Mouse (Mus musculus) embryonic facial prominence, embryonic 15.5 days (tissue): ENCODE measurements around the gene Ascl2. TPM values are rescaled to one million over a fixed set of nuclear protein-coding genes. Genes with fewer than 3 reads are reported as not detected.
A peak's percentile ranks its signal among the peaks of the same experiment; 100 is the strongest.

Source experiments
- ATAC-seq: fragments of 200-750 bp; cut with Nextera tagmentation; 2 replicates; pipeline ENCODE4 v1.8.0; 2017; ENCODE audit warnings: low read depth, moderate TSS enrichment; ENCODE audit not compliant: insufficient number of reproducible peaks, low FRiP score, low TSS enrichment
- H3K27ac ChIP-seq: fragments of 300-500 bp; sonication (generic); replicated peaks from 2 replicates; pipeline ENCODE4 v1.5.1; 2015; ENCODE audit warnings: mild to moderate bottlenecking, inconsistent platforms
- H3K27me3 ChIP-seq: fragments of 300-500 bp; sonication (generic); 2 replicates; pipeline ENCODE4 v1.6.1; 2015; ENCODE audit warnings: inconsistent platforms
- H3K36me3 ChIP-seq: fragments of 300-500 bp; sonication (generic); 2 replicates; pipeline ENCODE4 v1.6.1; 2015; ENCODE audit warnings: mild to moderate bottlenecking, inconsistent platforms
- H3K4me1 ChIP-seq: fragments of 300-500 bp; sonication (generic); 2 replicates; pipeline ENCODE4 v1.6.1; 2015; ENCODE audit warnings: inconsistent platforms
- H3K4me2 ChIP-seq: fragments of 300-500 bp; sonication (generic); replicated peaks from 2 replicates; pipeline ENCODE4 v1.6.1; 2015; ENCODE audit warnings: mild to moderate bottlenecking, inconsistent platforms
- H3K4me3 ChIP-seq: fragments of 300-500 bp; sonication (generic); replicated peaks from 2 replicates; pipeline ENCODE4 v1.5.1; 2015; ENCODE audit warnings: mild to moderate bottlenecking, inconsistent platforms
- H3K9ac ChIP-seq: fragments of 300-500 bp; sonication (generic); 2 replicates; pipeline ENCODE4 v1.6.1; 2015; ENCODE audit warnings: inconsistent platforms
- H3K9me3 ChIP-seq: fragments of 300-500 bp; sonication (generic); replicated peaks from 2 replicates; pipeline ENCODE4 v1.6.1; 2016; ENCODE audit warnings: inconsistent platforms
- WGBS: fragments of 180-500 bp; shearing (Covaris S2); methylation state at CpG from one replicate; pipeline ENCODE4 v1.1.7; 2015; 5-methylcytosine and 5-hydroxymethylcytosine counted together
- polyA plus RNA-seq: library from polyadenylated mRNA; unstranded; fragments of >200 nt; fragmentation: Nextera tagmentation; extraction: Ambion mirVana; gene quantifications from 2 replicates; pipeline ENCODE4 v1.2.1, GENCODE M21; 2015

Gene Ascl2
- polyA plus RNA-seq, 1 experiment from 2014 or later, result 2.1 TPM

DNA sequence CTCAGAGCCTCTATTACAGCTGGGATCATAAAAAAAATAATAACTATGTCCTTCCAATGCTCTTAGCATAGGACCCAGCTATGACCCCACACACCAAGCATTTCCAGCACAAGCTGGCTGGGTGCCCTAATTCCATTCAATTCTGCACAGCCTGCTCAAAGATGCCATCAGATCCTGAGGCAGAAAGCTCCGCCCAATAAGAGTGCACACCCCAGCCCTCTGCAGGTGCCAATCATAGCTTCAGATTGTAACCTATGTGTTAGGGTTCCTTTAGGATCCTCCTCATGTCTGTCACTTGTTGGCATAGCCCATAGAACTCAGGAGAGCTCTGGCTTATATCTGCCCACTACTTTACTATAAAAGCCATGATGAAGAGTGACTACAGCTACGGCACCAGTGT lies 27.9 kb upstream of the Ascl2 start:
- WGBS, result 65% methylated on average over 2 of the region's 2 CpGs
- Histone ChIP-seq H3K4me1 (0 out of 2 replicates have a peak, but pooled peaks cover 2% of the 10 kb centered on the region), H3K9ac (no peak overlapping the region), H3K27ac (no peak overlapping the region), H3K27me3 (no peaks in the 10 kb centered on the region), H3K4me2 (no peak overlapping the region), H3K9me3 (no peaks in the 10 kb centered on the region), H3K36me3 (no peaks in the 10 kb centered on the region), H3K4me3 (no peak overlapping the region)
- ATAC-seq, result no peak

DNA sequence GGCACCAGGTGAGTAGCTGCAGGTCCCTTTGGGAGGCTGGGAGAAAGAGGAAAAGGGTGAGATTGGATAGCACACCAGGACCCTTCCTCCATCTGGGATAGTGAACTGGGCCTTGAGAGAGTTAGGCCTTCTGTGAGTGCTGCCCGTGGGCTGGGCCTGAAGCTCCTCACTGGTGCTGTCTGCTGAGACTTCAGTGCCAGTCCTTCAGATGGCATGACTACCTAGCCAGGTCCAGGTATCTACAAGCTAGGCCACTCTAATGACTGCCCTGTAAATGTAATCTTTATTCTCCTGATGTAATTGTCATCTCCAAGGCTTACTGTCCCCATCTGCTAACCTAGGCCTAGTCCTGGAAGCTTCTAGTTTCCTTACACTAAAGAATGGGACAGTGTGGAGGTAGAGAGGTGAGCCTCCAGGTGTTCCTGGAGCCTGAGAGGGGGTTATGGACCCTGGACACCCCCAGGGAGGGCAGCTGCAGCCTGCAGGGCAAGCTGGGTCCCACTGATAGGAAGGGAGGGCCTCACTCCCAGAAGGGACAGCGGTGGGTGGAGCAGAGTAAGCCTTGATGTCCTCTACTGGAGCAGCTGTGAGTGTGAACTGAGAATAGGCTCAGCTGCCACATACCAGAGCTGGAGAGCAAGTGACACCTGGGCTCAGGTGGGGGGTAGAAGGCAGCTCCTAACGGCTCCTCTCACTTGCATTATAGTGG lies 26.7 kb upstream of the Ascl2 start:
- no peak overlapping the region for H3K4me2 ChIP-seq
- no peak overlapping the region for H3K27ac ChIP-seq
- H3K9ac ChIP-seq, result no peak overlapping the region
- no peak for ATAC-seq
- 0 out of 2 replicates have a peak, but pooled peaks cover 2% of the 10 kb centered on the region for H3K4me1 ChIP-seq
- H3K4me3 ChIP-seq, result no peak overlapping the region
- 76% methylated on average over 3 of the region's 3 CpGs for WGBS
- H3K36me3 ChIP-seq, result no peaks in the 10 kb centered on the region
- H3K9me3 ChIP-seq, result no peaks in the 10 kb centered on the region
- H3K27me3 ChIP-seq, result no peaks in the 10 kb centered on the region

DNA sequence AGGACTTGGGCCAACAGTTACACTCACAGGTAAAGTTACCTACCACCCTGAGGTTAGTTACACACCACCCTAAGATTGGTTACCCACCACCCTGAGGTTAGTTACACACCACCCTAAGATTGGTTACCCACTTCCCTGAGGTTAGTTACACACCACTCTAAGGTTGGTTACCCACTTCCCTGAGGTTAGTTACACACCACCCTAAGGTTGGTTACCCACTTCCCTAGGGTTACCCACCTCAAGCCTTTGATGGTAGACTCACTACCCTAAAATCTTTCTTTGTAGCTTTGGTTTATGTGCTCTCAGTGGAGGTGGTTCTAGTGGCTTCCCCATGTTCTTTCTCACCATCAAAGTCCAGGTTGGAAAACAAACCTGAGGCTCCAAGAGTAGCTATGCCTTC lies 25.9 kb upstream of the Ascl2 start:
- Histone ChIP-seq H3K9me3 (no peaks in the 10 kb centered on the region), H3K36me3 (no peaks in the 10 kb centered on the region), H3K4me1 (0 out of 2 replicates have a peak, but pooled peaks cover 2% of the 10 kb centered on the region), H3K27ac (no peak overlapping the region), H3K27me3 (no peaks in the 10 kb centered on the region), H3K4me3 (no peak overlapping the region), H3K9ac (no peak overlapping the region), H3K4me2 (no peak overlapping the region)
- ATAC-seq, result no peak

DNA sequence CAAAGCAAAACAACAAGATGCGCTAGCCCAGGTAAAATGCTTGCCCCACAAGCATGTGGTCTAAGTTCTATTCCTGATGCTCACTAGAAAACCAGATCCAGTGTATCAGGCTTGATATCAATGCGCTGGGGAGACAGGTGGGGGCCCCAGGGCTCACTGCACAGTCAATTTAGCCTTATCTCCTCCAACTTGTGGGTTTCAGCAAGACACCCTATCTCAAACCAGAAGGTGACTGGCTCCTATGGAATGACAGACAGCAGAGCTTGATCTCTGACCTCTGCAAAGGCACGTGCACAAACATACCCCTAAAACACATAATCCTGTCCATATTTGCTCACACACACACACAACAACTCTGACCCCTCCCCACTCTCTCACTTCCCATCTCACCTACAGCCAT lies 18.7 kb upstream of the Ascl2 start:
- no peak overlapping the region for H3K27ac ChIP-seq
- H3K27me3 ChIP-seq, result no peaks in the 10 kb centered on the region
- no peak overlapping the region for H3K9ac ChIP-seq
- no peaks in the 10 kb centered on the region for H3K9me3 ChIP-seq
- H3K4me3 ChIP-seq, result no peak overlapping the region
- no peak overlapping the region for H3K4me2 ChIP-seq
- no peak for ATAC-seq
- 79% methylated on average over 3 of the region's 3 CpGs for WGBS
- no peaks in the 10 kb centered on the region for H3K36me3 ChIP-seq
- no peaks in the 10 kb centered on the region for H3K4me1 ChIP-seq

DNA sequence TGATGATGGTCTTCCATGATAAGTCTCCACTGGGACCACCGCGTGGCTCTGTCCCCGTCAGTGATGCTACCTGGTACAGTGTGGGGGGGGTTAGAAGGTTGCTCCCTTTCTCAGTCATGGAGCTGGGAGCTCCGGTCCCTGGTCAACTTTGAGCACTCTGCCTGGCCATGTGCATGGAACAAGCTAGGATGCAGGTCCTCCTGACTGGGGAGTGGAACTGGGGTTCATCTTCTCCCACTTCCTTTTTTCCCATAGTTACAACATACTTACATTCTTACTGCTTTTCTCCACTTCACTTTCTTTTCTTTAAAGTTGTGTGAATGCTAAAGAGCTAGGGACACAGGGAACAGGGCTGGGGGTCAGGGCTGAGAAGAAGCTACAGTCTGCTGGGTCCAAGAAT lies 16.1 kb upstream of the Ascl2 start:
- H3K4me1 ChIP-seq, result no peaks in the 10 kb centered on the region
- no peak overlapping the region for H3K4me3 ChIP-seq
- H3K36me3 ChIP-seq, result no peaks in the 10 kb centered on the region
- H3K9ac ChIP-seq, result no peak overlapping the region
- H3K27me3 ChIP-seq, result no peaks in the 10 kb centered on the region
- H3K4me2 ChIP-seq, result no peak overlapping the region
- H3K9me3 ChIP-seq, result no peaks in the 10 kb centered on the region
- whole genome bisulfite sequencing, result 91% methylated on average over 4 of the region's 4 CpGs
- no peak for ATAC-seq
- no peak overlapping the region for H3K27ac ChIP-seq

DNA sequence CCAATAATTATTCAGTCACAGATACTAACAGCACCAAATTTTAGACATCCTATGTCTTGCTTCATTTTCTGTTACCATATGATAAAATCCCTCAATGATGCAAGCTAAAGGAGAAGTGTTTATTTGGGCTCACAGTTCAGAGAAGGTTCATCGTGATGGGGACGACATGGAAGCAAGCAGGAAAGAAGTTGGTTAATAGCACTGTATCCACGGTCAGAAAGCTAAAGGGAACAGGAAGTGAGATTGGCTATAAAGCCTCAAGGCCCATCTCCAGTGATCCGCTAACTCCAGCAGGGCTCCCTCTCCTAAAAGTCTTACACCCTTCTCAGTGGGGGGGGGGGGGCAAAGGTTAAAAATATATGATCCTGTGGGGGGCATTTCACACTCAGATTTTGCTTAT lies 12.8 kb upstream of the Ascl2 start:
- Histone ChIP-seq H3K9ac (no peak overlapping the region), H3K27me3 (no peaks in the 10 kb centered on the region), H3K4me2 (no peak overlapping the region), H3K9me3 (no peaks in the 10 kb centered on the region), H3K4me3 (no peak overlapping the region), H3K36me3 (no peaks in the 10 kb centered on the region), H3K27ac (no peak overlapping the region), H3K4me1 (no peaks in the 10 kb centered on the region)
- 65% methylated on average over 4 of the region's 4 CpGs for WGBS
- no peak for ATAC-seq

DNA sequence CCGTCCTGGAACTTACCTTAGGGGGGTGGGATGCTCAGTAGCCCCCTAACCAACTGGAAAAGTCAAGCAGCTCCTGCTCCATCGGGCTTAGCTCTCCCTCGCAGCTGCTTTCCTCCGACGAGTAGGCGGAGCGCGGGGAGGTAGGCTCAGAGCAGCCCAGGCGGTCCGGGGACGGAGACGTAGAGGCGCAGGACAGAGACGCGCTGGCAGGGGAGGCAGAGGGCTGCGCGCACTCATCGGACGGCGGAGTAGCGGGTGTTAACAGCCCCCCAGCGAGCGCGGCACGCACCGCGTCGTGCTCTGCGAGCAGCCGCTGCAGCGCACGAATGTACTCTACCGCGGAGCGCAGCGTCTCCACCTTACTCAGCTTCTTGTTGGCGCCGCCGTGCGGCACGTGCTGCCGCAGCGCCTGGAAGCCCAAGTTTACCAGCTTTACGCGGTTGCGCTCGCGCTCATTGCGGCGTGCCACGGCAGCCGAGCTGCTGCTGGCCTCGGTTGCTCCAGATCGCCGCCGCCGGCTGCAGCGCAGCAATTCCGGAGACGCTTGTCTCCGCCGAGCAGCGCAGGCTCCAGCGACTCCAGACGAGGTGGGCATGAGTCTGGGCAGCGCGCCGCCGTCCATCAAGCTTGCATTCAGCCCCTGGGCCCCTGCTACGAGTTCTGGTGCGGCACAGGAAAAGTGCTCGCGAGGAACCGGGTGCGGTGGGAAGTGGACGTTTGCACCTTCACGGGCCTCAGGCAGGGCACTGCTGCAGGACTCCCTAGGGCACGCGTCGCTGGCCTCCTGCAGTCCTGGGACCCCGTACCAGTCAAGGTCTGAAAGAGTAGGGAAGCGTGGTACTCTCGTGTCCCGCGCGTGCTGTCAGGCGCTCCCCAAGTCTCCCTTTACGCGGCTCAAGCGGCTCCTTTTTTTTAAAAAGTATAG lies 918 bp downstream of the Ascl2 start:
- peak; percentile 40; the same call in 1 of the 2 replicates for ATAC-seq
- Histone ChIP-seq H3K4me2 (peak overlapping the region; percentile 97), H3K9ac (peak overlapping the region; percentile 45; the same call in 1 of the 2 replicates), H3K36me3 (no peaks in the 10 kb centered on the region), H3K4me3 (peak overlapping the region; percentile 50), H3K4me1 (peaks cover 25% of the 10 kb centered on the region), H3K27ac (peak overlapping the region; percentile 48), H3K9me3 (no peaks in the 10 kb centered on the region), H3K27me3 (peaks cover 89% of the 10 kb centered on the region)
- WGBS, result under 1% methylated on average over 90 of the region's 90 CpGs

DNA sequence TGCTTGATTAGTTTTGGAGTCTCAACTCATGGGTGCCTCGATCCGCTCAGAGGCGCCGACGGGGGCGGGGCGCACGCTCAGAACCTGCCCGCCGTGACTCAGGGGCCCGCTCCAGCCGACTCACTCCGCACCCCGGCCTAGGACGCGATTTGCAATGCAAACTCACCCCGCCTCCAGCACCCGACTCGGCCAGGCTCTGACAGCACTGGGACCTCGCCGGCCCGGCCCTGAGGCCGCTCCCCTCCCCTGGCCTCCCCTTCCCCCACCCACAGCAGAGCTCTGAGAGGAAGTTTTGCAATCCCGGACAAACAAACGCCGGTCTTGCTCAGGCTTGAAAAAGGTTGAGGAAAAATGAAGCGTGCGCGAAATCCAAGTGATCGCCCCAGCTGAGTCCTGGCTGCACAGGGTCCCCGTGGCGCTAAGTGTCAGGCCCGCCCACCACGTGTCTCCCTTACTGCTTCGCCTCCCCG lies 1.6 kb downstream of the Ascl2 start:
- H3K9me3 ChIP-seq, result no peaks in the 10 kb centered on the region
- 0% methylated on average over 36 of the region's 36 CpGs for WGBS
- H3K27me3 ChIP-seq, result peaks cover 88% of the 10 kb centered on the region
- H3K4me2 ChIP-seq, result peak overlapping the region; percentile 97
- H3K9ac ChIP-seq, result no peak overlapping the region
- peaks cover 25% of the 10 kb centered on the region for H3K4me1 ChIP-seq
- H3K4me3 ChIP-seq, result peak overlapping the region; percentile 50
- no peak for ATAC-seq
- H3K36me3 ChIP-seq, result no peaks in the 10 kb centered on the region
- peak overlapping the region; percentile 48 for H3K27ac ChIP-seq

DNA sequence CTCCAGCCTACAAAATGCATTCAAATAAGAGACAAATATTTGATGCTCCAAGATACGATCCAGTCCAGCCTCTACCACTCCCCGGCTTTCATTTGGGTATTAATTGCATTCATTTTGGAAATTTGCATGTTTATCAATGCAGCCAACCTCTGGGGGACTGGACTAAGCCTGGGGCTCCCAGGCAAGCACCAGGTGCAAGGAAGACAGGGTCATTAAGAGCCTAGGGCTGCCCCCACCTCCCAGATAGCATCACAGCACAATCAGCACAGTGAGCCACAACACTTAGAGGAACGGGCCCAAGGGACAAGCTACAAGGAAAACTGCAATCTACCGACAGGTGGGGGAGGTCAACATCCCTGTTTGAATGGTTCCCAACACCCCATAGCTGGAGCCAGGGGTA lies 9.3 kb downstream of the Ascl2 start:
- Histone ChIP-seq H3K27ac (no peak overlapping the region), H3K36me3 (no peaks in the 10 kb centered on the region), H3K9me3 (no peaks in the 10 kb centered on the region), H3K27me3 (peaks cover 15% of the 10 kb centered on the region; the same call in 1 of the 2 replicates), H3K4me1 (no peaks in the 10 kb centered on the region), H3K4me3 (no peak overlapping the region), H3K4me2 (no peak overlapping the region), H3K9ac (no peak overlapping the region)
- WGBS, result 65% methylated on average over 4 of the region's 4 CpGs
- ATAC-seq, result no peak

DNA sequence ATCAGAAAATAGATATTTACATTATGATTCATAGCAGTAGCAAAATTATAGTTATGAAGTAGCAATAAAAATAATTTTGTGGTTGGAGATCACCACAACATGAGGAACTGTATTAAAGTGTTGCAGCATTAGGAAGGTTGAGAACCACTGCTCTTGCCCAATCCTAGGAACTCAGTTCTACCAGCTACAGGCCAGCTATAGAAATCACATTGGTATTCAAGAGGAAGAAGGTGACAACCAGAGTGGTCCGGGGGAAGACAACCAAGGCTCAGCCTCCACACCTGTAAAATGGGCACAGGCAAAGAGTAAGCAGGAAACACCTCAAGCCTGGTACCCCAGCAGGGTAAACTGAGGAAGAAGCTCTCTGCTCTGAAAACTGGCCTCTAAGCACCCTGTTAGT lies 10.2 kb downstream of the Ascl2 start:
- WGBS, result 93% methylated on average over 1 of the region's 1 CpGs
- no peaks in the 10 kb centered on the region for H3K9me3 ChIP-seq
- H3K27ac ChIP-seq, result no peak overlapping the region
- ATAC-seq, result no peak
- peaks cover 5% of the 10 kb centered on the region; the same call in 1 of the 2 replicates for H3K27me3 ChIP-seq
- no peak overlapping the region for H3K4me2 ChIP-seq
- H3K4me1 ChIP-seq, result no peaks in the 10 kb centered on the region
- no peaks in the 10 kb centered on the region for H3K36me3 ChIP-seq
- no peak overlapping the region for H3K9ac ChIP-seq
- H3K4me3 ChIP-seq, result no peak overlapping the region

DNA sequence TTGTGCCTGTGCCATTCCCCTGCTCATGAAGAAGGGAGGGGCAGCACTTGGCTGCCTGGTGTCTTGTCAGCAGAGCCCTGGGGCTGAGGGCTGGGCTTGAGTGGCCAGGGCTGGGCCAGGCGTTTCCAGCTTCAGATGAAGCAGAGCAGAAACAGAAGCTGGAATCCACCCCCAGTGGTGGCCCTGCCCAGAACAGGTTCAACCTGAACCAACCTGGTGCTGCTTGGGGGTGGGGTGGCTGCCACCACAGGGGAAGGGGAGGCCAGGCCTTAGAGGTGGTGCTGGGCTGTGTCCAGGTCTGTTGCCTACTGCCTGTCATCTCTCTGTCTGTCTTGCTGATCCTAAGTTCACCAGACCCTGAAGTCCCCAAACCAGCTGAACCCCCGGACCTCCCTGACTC lies 13.0 kb downstream of the Ascl2 start:
- H3K27ac ChIP-seq, result no peak overlapping the region
- no peak overlapping the region for H3K4me2 ChIP-seq
- no peaks in the 10 kb centered on the region for H3K27me3 ChIP-seq
- no peak overlapping the region for H3K9ac ChIP-seq
- H3K36me3 ChIP-seq, result no peaks in the 10 kb centered on the region
- H3K9me3 ChIP-seq, result no peaks in the 10 kb centered on the region
- WGBS, result 41% methylated on average over 2 of the region's 2 CpGs
- H3K4me1 ChIP-seq, result no peaks in the 10 kb centered on the region
- H3K4me3 ChIP-seq, result no peak overlapping the region
- peak; percentile 62; the same call in 1 of the 2 replicates for ATAC-seq
